Mouse (Mus musculus): Measurements from ENCODE around the gene Defb38. TPM values are rescaled to one million over a fixed set of nuclear protein-coding genes. Genes with fewer than 3 reads are reported as not detected.

The Defb38 gene
- total RNA-seq (2021) = not detected
- long read RNA-seq = 0 reads

GRCm38 (mm10) chr8:19026466-19026865 lies at the start of gene Defb38:
TSS of gene Defb38 (minus strand) at chr8:19026566.
- DNase-seq (ENCODE audit: low spot score in 2 of 2) = no peak

- no peak for DNase-seq (ENCODE audit: low spot score in 2 of 2)
Measured at GRCm38 (mm10) chr8:19066013-19066412, 39.6 kb upstream of the Defb38 start.

GRCm38 (mm10) chr8:19064710-19065109 lies 38.3 kb upstream of the Defb38 start, which contains the start of gene Defb39:
TSS of gene Defb39 (minus strand) at chr8:19064810.
- no peak for DNase-seq (ENCODE audit: low spot score in 2 of 2)

GRCm38 (mm10) chr8:19062891-19063290 lies 36.5 kb upstream of the Defb38 start:
- DNase-seq (ENCODE audit: low spot score in 2 of 2) = no peak

GRCm38 (mm10) chr8:19045242-19045641 lies 18.9 kb upstream of the Defb38 start:
- DNase-seq (ENCODE audit: low spot score in 2 of 2) = no peak

Other genes starting within 250 kb of the Defb38 start
- not detected for gene Defb40, start 48.3 kb downstream of the Defb38 start, total RNA-seq (2021)
- not detected for gene Defb37, start 35.5 kb downstream of the Defb38 start, total RNA-seq (2021)
- gene Defb39, start 38.2 kb upstream of the Defb38 start, total RNA-seq (2021) = not detected
- not detected for gene Defb12, start 88.3 kb upstream of the Defb38 start, total RNA-seq (2021)
- gene Defb34, start 97.2 kb upstream of the Defb38 start, total RNA-seq (2021) = not detected
- gene Gm45826, start 114.2 kb upstream of the Defb38 start, total RNA-seq (2021) = not detected
- not detected for gene Defb14, start 167.8 kb upstream of the Defb38 start, total RNA-seq (2021)
- gene Defb4, start 172.1 kb upstream of the Defb38 start, total RNA-seq (2021) = not detected
- not detected for gene Defb6, start 198.9 kb upstream of the Defb38 start, total RNA-seq (2021)
- not detected for gene Defb46, start 213.3 kb upstream of the Defb38 start, total RNA-seq (2021)
- gene Defb5, start 221.0 kb upstream of the Defb38 start, total RNA-seq (2021) = not detected